Comparison of ENCODE assay signal across 10 mouse cellular contexts in genomic region chr2:131135521-131136139, GRCm38 (mm10). TPM values are rescaled to one million over a fixed set of nuclear protein-coding genes. Genes with fewer than 3 reads are reported as not detected.
A peak's percentile ranks its signal among the peaks of the same experiment; 100 is the strongest.
DNase-seq lines count a peak whose midpoint lies in the region; ATAC-seq lines count a peak whose summit lies in the region.
"Had no signal": no experiment of that assay in that cellular context is flagged by ENCODE, and none has a peak within 500 bp of the region (broad histone marks: within the 10 kb centered on the region; RNA-seq: fewer than 3 reads in every experiment).

No protein-coding gene starts in this region.

- no peak overlapping the region for H3K4me2 ChIP-seq in forebrain, embryonic 12.5 days
- peak overlapping the region; percentile 61 for H3K4me2 ChIP-seq in liver, embryonic 12.5 days
- H3K4me2 ChIP-seq: midbrain, embryonic 12.5 days had no signal

- peak overlapping the region; percentile 66 for H3K27ac ChIP-seq in forebrain, embryonic 10.5 days
- H3K27ac ChIP-seq in forebrain, embryonic 12.5 days, result no peak overlapping the region
- H3K27ac ChIP-seq in liver, embryonic 12.5 days, result peak overlapping the region; percentile 99
- H3K27ac ChIP-seq: midbrain, embryonic 12.5 days had no signal

- H3K27me3 ChIP-seq in forebrain, embryonic 10.5 days (ENCODE audit: poor library complexity, severe bottlenecking), result no peaks in the 10 kb centered on the region
- H3K27me3 ChIP-seq in forebrain, embryonic 12.5 days, result no peaks in the 10 kb centered on the region
- no peaks in the 10 kb centered on the region for H3K27me3 ChIP-seq in liver, embryonic 12.5 days (replicated peaks)
- H3K27me3 ChIP-seq: midbrain, embryonic 12.5 days had no signal

- peaks cover 23% of the 10 kb centered on the region; the same call in 1 of the 2 replicates for H3K36me3 ChIP-seq in forebrain, embryonic 10.5 days (replicated peaks)
- no peaks in the 10 kb centered on the region for H3K36me3 ChIP-seq in forebrain, embryonic 12.5 days (replicated peaks)
- H3K36me3 ChIP-seq in liver, embryonic 12.5 days, result peaks cover 47% of the 10 kb centered on the region
- H3K36me3 ChIP-seq: midbrain, embryonic 12.5 days had no signal

- H3K9ac ChIP-seq in forebrain, embryonic 12.5 days, result no peak overlapping the region
- H3K9ac ChIP-seq in liver, embryonic 12.5 days, result peak overlapping the region; percentile 69
- H3K9ac ChIP-seq: midbrain, embryonic 12.5 days had no signal

- H3K4me1 ChIP-seq in forebrain, embryonic 10.5 days, result peaks cover 39% of the 10 kb centered on the region
- no peaks in the 10 kb centered on the region for H3K4me1 ChIP-seq in forebrain, embryonic 12.5 days
- peaks cover 89% of the 10 kb centered on the region for H3K4me1 ChIP-seq in liver, embryonic 12.5 days
- H3K4me1 ChIP-seq: midbrain, embryonic 12.5 days had no signal

- 73% methylated on average over 11 of the region's 11 CpGs for WGBS in forebrain, embryonic 10.5 days
- WGBS in forebrain, embryonic 12.5 days, result 89% methylated on average over 11 of the region's 11 CpGs
- WGBS in liver, embryonic 12.5 days (ENCODE audit: insufficient replicate concordance), result 10% methylated on average over 11 of the region's 11 CpGs

- no peak overlapping the region for H3K4me3 ChIP-seq in forebrain, embryonic 10.5 days
- H3K4me3 ChIP-seq in forebrain, embryonic 12.5 days (replicated peaks), result no peak overlapping the region
- H3K4me3 ChIP-seq in liver, embryonic 12.5 days, result peak overlapping the region; percentile 29
- H3K4me3 ChIP-seq: midbrain, embryonic 12.5 days had no signal

- no peak for ATAC-seq in forebrain, embryonic 12.5 days (ENCODE audit: low FRiP score)
- ATAC-seq in liver, embryonic 12.5 days, result peak; percentile 100

- no peak for DNase-seq in forebrain, embryonic 10.5 days (ENCODE audit: extremely low spot score, low spot score)
- DNase-seq in urinary bladder, postnatal 10 days (ENCODE audit: low spot score), result peak; percentile 7
- DNase-seq in urinary bladder, postnatal 36 days (ENCODE audit: low spot score in 2 of 2), result no peak
- no peak for DNase-seq in cerebellum, adult 11-12 months
- DNase-seq in cerebellum, adult 9-11 months, result no peak
- no peak for DNase-seq in yolk sac, embryonic 10.5 days (ENCODE audit: low spot score)

- H3K9me3 ChIP-seq in forebrain, embryonic 10.5 days, result no peaks in the 10 kb centered on the region
- H3K9me3 ChIP-seq in forebrain, embryonic 12.5 days, result no peaks in the 10 kb centered on the region
- no peaks in the 10 kb centered on the region for H3K9me3 ChIP-seq in liver, embryonic 12.5 days (replicated peaks)
- H3K9me3 ChIP-seq: midbrain, embryonic 12.5 days had no signal

RNA-seq across cellular contexts. Expression of gene Gm11037, which starts 2.3 kb away (rescaled TPM):
- not detected in 2 replicates for polyA plus RNA-seq in forebrain, embryonic 10.5 days (2016; fragmentation: Nextera tagmentation; extraction: Ambion mirVana)
- polyA plus RNA-seq in forebrain, embryonic 12.5 days (2016; fragmentation: Nextera tagmentation; extraction: Ambion mirVana), result not detected in 2 replicates
- polyA plus RNA-seq in liver, embryonic 12.5 days (2016; fragmentation: Nextera tagmentation; extraction: Ambion mirVana), result not detected in 2 replicates
- polyA plus RNA-seq: midbrain, embryonic 12.5 days; testis, adult 2 months had no signal

RNA-seq across cellular contexts. Expression of gene Hspa12b, which starts 8.6 kb away (rescaled TPM):
- 8.4 and 8.7 TPM in 2 replicates for polyA plus RNA-seq in forebrain, embryonic 10.5 days (2016; fragmentation: Nextera tagmentation; extraction: Ambion mirVana)
- polyA plus RNA-seq in forebrain, embryonic 12.5 days (2016; fragmentation: Nextera tagmentation; extraction: Ambion mirVana), result 4.5 and 5.2 TPM in 2 replicates
- 4.2 TPM in 2 replicates for polyA plus RNA-seq in liver, embryonic 12.5 days (2016; fragmentation: Nextera tagmentation; extraction: Ambion mirVana)

RNA-seq across cellular contexts. Expression of gene 1700037H04Rik, which starts 24.3 kb away (rescaled TPM):
- polyA plus RNA-seq in forebrain, embryonic 10.5 days (2016; fragmentation: Nextera tagmentation; extraction: Ambion mirVana), result 128 and 129 TPM in 2 replicates
- polyA plus RNA-seq in forebrain, embryonic 12.5 days (2016; fragmentation: Nextera tagmentation; extraction: Ambion mirVana), result 104 TPM in 2 replicates
- 131 and 141 TPM in 2 replicates for polyA plus RNA-seq in liver, embryonic 12.5 days (2016; fragmentation: Nextera tagmentation; extraction: Ambion mirVana)

RNA-seq across cellular contexts. Expression of gene Cenpb, which starts 44.2 kb away (rescaled TPM):
- 8.9 and 10.0 TPM in 2 replicates for polyA plus RNA-seq in forebrain, embryonic 10.5 days (2016; fragmentation: Nextera tagmentation; extraction: Ambion mirVana)
- 15.3 and 16.2 TPM in 2 replicates for polyA plus RNA-seq in forebrain, embryonic 12.5 days (2016; fragmentation: Nextera tagmentation; extraction: Ambion mirVana)
- 5.9 and 6.5 TPM in 2 replicates for polyA plus RNA-seq in liver, embryonic 12.5 days (2016; fragmentation: Nextera tagmentation; extraction: Ambion mirVana)

RNA-seq across cellular contexts. Expression of gene Siglec1, which starts 49.1 kb away (rescaled TPM):
- polyA plus RNA-seq in forebrain, embryonic 10.5 days (2016; fragmentation: Nextera tagmentation; extraction: Ambion mirVana), result 0.09 and 0.12 TPM in 2 replicates
- polyA plus RNA-seq in forebrain, embryonic 12.5 days (2016; fragmentation: Nextera tagmentation; extraction: Ambion mirVana), result 0.06 and 0.09 TPM in 2 replicates
- 0.36 and 0.42 TPM in 2 replicates for polyA plus RNA-seq in liver, embryonic 12.5 days (2016; fragmentation: Nextera tagmentation; extraction: Ambion mirVana)
